Mouse (Mus musculus): Measurements from ENCODE around the gene Cdh13.
"Not testable (repeated sequence)": the region's sequence is repeated elsewhere in the genome, so short reads cannot be mapped to it uniquely, and the experiment has no call there.

Gene Cdh13

DNA sequence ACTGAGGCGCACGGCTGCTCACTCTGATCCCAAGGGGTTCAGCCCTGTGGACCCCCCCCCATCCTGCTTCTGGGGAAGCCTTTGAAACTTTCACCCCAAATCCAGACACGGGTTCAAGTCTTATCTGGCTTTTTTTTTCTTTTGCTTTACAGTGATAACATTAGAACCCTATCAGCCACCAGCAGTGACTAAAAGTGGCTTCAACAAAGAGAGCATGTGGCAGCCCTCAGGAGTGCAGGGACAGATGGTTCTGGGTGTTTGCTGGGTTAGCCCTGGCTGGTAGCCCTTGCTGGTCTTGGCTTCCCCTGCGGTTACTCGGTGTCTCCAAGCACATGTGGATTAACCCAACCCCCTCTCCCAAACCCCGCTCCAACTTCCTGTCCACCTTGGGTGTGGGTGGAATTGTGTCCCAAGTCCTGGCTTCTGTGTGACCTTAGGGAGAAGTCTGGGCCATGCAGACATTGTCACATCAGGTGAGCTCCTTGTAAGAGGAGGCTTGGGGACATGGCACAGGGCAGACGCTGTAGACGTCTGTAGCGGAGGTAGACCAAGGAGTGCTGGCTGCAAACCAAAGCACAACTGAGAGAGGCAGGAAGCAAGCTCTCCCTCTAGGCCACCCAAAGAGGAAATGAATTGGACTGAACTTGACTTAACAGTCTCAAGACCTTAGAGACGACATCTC is 1069.6 kb downstream of the Cdh13 start:
- no peak for DNase-seq (ENCODE audit: low spot score)

DNA sequence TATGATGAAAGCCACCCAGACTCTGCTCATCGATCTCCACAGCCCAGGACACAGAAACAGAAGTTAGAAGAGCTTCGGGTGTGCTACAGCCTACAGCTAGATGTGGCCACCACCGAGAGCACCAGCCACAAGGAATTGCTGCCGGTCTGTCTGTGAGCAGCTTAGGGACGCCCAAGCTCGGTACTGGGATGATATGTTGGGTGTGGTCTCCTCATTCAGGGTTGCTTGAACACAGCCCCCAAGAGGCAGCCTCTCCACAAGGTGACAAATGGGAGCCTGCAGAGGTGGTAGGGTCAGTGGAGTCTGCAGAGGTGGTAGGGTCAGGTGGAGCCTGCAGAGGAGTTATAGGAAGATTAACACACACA is 1070.1 kb downstream of the Cdh13 start:
- DNase-seq (ENCODE audit: low spot score): no peak

DNA sequence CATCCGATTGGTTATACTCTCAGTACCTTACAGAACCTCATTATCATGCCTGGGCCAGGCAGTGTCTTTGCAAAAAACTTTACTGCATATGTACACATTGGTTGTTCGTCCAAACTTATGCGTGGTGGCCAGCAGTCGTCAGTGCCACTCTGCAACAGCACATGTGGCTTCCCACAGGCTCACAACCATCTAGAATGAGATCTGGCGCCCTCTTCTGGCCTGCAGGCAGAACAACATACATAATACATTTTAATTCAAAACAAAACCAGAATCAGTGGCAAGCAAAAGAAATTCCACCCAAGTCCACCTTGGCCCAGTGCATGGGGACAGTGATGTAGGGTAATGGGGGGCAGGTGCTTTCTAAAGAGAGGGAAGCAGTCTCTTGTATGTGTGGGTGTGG is 1073.1 kb downstream of the Cdh13 start:
- not testable (repeated sequence) for DNase-seq (ENCODE audit: low spot score)

DNA sequence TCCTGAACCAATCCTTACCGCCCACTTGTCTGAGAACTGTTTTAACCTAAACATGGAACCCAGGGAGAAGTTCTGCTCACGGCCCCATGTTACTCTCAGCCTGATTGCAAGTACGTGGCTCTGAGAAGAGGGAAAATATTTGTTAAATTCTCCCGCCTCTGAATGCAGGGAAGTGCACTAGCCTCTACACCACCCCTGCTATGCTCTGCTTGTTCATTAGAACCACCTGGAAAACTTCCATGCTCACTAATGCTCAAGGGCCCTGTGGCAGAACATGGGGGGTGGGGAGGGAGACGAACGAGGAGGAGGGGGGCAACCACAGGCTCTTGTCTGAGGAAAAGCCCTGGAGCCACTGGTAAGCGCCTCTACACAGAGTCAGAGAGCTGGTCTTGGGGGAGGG is 1074.6 kb downstream of the Cdh13 start:
- DNase-seq (ENCODE audit: low spot score): no peak

DNA sequence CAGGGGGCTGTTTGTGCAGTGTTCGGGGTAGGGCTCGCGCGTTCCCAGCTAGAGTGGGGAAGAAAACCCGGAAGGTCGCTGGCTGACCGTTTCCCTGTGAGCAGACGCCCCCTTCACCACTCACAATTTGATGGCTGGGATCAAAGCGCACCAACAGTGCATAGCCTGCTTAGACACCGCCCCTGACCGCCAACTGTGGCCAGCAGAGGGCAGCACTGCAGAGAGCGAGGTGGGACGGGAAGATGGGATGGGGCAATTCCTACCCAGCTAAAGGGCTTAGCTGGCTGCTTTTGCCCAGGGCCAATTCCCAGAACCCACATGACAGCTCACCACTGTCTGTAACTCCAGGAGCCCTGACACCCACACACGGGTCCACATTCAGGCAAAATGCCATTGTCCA is 1075.3 kb downstream of the Cdh13 start:
- no peak for DNase-seq (ENCODE audit: low spot score)

DNA sequence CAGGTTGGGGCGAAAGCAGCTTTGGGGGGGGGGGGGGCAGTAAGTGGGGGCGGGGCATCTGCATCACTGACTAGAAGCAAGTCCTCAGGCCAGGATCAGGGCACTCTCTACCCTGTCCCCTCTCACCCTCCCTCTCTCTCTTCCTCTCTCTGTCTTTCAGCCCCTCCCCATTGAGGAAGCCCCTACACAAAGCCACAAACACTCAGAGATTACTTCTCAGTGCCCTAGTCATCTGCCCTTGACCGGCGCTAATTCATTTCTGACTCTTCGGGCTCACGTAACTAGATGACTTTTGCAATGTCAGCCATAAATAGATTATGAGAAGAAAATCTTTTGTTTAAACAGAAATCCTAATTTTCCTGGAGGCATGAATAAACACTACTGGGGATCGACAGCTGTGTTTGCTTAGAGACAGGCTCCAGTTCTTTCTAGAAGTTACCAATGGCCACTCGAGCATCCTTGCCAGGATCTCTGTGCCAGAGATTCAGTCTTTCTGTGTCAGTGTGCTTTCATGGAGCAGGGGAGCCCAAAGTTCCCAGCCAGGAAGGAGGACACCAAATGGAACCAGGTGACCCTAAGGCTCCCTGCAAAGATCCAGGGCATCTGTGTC is 1077.3 kb downstream of the Cdh13 start:
- no peak for DNase-seq (ENCODE audit: low spot score)

Measured in ovary, adult 18-20 months (tissue).